In the genomic region with DNA sequence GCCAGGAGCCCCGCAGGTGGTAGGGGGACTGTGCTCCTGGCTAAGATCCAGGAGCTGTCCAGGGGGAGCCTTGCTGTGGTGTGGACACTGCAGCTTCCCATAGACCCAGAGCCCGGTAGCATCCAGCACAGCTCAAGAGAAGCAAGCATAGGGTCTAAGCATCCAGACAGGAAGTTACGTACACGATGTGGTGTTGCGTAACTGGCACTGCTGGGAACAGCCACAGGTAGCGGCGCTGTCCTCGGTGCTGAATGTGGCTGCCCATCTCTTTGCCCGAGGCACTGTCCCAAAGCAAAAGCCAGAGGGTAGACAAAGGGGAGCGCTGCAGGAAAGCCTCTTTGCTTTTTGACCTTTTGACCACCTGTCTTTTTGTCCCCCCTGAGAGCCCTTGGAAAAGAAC, we compare ENCODE assay signal across 8 mouse cellular contexts. TPM values are rescaled to one million over a fixed set of nuclear protein-coding genes. Genes with fewer than 3 reads are reported as not detected.
A peak's percentile ranks its signal among the peaks of the same experiment; 100 is the strongest.
DNase-seq lines count a peak whose midpoint lies in the region; ATAC-seq lines count a peak whose summit lies in the region.

No protein-coding gene starts in this region.

- ATAC-seq in liver, embryonic 11.5 days (replicated peaks; ENCODE audit: low FRiP score): no peak
- no peak for ATAC-seq in cerebellum, adult (ENCODE audit: insufficient number of reproducible peaks, low FRiP score, low TSS enrichment)

- peak; percentile 69 for DNase-seq in adrenal gland, postnatal 14 days
- DNase-seq in adrenal gland, adult 2 months: no peak
- peak; percentile 52 for DNase-seq in urinary bladder, postnatal 14 days (ENCODE audit: low spot score)
- DNase-seq in urinary bladder, postnatal 4 days (ENCODE audit: low spot score in 2 of 2): no peak
- DNase-seq in liver, embryonic 11.5 days (ENCODE audit: low spot score): peak; percentile 64
- DNase-seq in thymus, postnatal 25 days: peak; percentile 24
- no peak for DNase-seq in left cerebral cortex, postnatal 36 days (ENCODE audit: low spot score in 2 of 2)

- H3K36me3 ChIP-seq in liver, embryonic 11.5 days (ENCODE audit: control insufficient read depth, insufficient read depth, low read length): no peaks in the 10 kb centered on the region

- peaks cover 3% of the 10 kb centered on the region; the same call in 1 of the 2 replicates for H3K27me3 ChIP-seq in liver, embryonic 11.5 days (replicated peaks; ENCODE audit: control insufficient read depth, insufficient read depth, low read length)

- intact Hi-C loops in left cerebral cortex, postnatal 36 days (cut with DNase I): no loop called here

- H3K4me2 ChIP-seq in liver, embryonic 11.5 days: no peak overlapping the region

- no peaks in the 10 kb centered on the region for H3K4me1 ChIP-seq in liver, embryonic 11.5 days (replicated peaks; ENCODE audit: control insufficient read depth, insufficient read depth, low read length)

- no peak overlapping the region for H3K4me3 ChIP-seq in liver, embryonic 11.5 days (ENCODE audit: low read depth, low read length)

- no peaks in the 10 kb centered on the region for H3K9me3 ChIP-seq in liver, embryonic 11.5 days (ENCODE audit: control insufficient read depth, low read length)

- WGBS in liver, embryonic 11.5 days: 16% methylated on average over 10 of the region's 10 CpGs

- H3K9ac ChIP-seq in liver, embryonic 11.5 days (ENCODE audit: low read depth, low read length): no peak overlapping the region

- H3K27ac ChIP-seq in liver, embryonic 11.5 days (ENCODE audit: low read depth, low read length): no peak overlapping the region

RNA-seq across cellular contexts. Expression of a gene that starts 6.1 kb away (rescaled TPM):
- total RNA-seq in adrenal gland, postnatal 14 days (2021): 4.6 and 5.3 TPM in 2 replicates
- total RNA-seq in adrenal gland, adult 2 months (2021): under 1 TPM; 0.45 to 0.72 TPM
- 5.5 and 5.7 TPM in 2 replicates for polyA plus RNA-seq in adrenal gland, adult 2 months (2012; rRNA removed)
- polyA plus RNA-seq in liver, embryonic 11.5 days (2014; fragmentation: Nextera tagmentation; extraction: Ambion mirVana): 3.9 and 4.0 TPM in 2 replicates
- under 1 TPM; 0.22 to 0.45 TPM for total RNA-seq in left cerebral cortex, postnatal 36 days (2021)

RNA-seq across cellular contexts. Expression of a gene that starts 43.3 kb away (rescaled TPM):
- 6.5 and 7.0 TPM in 2 replicates for total RNA-seq in adrenal gland, postnatal 14 days (2021)
- total RNA-seq in adrenal gland, adult 2 months (2021): 1 to 10 TPM; 4.0 to 6.8 TPM
- 4.1 and 5.4 TPM in 2 replicates for polyA plus RNA-seq in adrenal gland, adult 2 months (2012; rRNA removed)
- 7.8 and 9.2 TPM in 2 replicates for polyA plus RNA-seq in liver, embryonic 11.5 days (2014; fragmentation: Nextera tagmentation; extraction: Ambion mirVana)
- total RNA-seq in left cerebral cortex, postnatal 36 days (2021): 10 to 100 TPM in 1 of 2 experiments, 1 to 10 TPM in 1; 6.3 to 11.2 TPM

RNA-seq across cellular contexts. Expression of a gene that starts 51.3 kb away (rescaled TPM):
- total RNA-seq in adrenal gland, postnatal 14 days (2021): 43.9 and 53.2 TPM in 2 replicates
- 10 to 100 TPM; 56.9 to 62.1 TPM for total RNA-seq in adrenal gland, adult 2 months (2021)
- 58.2 and 60.7 TPM in 2 replicates for polyA plus RNA-seq in adrenal gland, adult 2 months (2012; rRNA removed)
- 6.5 and 6.7 TPM in 2 replicates for polyA plus RNA-seq in liver, embryonic 11.5 days (2014; fragmentation: Nextera tagmentation; extraction: Ambion mirVana)
- total RNA-seq in left cerebral cortex, postnatal 36 days (2021): 10 to 100 TPM; 31.0 to 36.5 TPM

Comparison
In these comparisons a context has a peak if more than half of its experiments do, and no peak if none do; other contexts are left out.
1. DNase-seq: peak in adrenal gland, postnatal 14 days (single experiment), urinary bladder, postnatal 14 days (single experiment), liver, embryonic 11.5 days (single experiment) and thymus, postnatal 25 days (single experiment); none in adrenal gland, adult 2 months (single experiment), urinary bladder, postnatal 4 days (0 of 2) and left cerebral cortex, postnatal 36 days (0 of 2).